Mouse (Mus musculus) megakaryocyte-erythroid progenitor cell, adult 5 weeks (primary cell): Measurements from ENCODE around the gene Slc6a20a. TPM values are rescaled to one million over a fixed set of nuclear protein-coding genes. Genes with fewer than 3 reads are reported as not detected.

Experiments used
- polyA plus RNA-seq: library from polyadenylated mRNA; stranded (reverse); fragments of >175 nt; gene quantifications from 2 replicates; pipeline ENCODE4 v1.2.3, GENCODE M21; 2012

Gene Slc6a20a
- 0.30 and 0.37 TPM in 2 replicates for polyA plus RNA-seq

DNA sequence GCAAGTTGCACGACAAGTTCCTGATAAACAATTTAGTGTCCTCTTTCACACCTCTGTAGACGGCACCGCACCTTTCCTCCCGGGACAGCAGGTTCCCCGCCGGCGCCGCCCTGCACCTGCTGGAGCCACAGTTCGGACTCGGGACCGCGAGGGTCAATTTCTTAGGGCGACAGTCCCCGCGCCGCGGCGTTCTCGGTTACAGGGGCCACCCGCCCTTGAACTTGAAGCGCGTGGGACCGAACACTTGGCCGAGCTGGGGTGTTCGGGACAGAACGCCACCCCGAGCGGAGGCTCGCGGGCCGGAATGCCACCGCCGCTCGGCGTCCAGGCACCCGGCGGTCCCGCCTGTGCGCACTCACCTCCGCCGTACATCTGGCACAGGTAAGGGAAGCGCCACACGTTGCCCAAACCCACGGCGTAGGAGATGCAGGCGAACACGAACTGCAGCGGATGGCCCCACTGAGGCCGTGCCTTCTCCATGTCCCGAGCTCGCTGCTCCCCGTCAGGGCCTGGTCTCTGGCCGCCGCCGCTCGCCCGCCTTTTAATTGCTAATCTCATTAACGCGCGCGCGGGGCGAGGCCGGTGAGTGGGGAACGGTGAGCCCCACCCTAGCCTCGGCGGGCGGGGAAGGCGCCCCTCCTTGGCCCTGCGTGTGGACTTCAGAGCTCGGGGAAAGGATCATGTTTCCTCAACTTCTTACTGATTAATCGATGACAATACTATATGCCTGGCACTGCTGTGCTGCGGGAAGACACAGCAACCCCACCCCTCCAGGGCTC is at the start of gene Slc6a20a, which contains the start of gene Ccr9:
Gene Slc6a20a, minus strand, starts transcription at position 559 of the 779 bp plus-strand sequence.
Gene Ccr9, plus strand, starts transcription at position 113 of the 779 bp plus-strand sequence.

GRCm38 (mm10) chr9:123717186-123718008 is 38.7 kb upstream of the Slc6a20a start, which contains the start of gene Lztfl1:
Lztfl1 (minus strand) TSS chr9:123717697.

DNA sequence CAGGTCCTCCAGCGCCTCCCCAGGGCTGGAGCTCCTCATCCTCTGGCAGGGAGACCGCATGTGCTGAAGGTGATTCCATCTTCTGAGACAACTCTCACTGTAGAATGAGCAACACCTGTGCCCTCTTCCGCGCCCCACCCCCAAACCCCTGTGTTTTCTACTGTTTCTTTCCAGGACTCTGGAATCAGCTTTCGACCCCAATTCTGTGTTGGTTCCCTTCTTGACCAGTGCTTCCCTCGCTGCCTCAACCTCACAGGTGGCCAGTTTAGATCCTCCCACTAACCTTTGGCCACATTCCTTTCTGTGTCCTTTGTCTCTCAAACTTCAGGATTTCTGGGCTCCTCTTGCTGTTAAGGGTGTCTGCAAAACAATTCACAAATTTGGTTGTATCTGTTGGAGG is 46.4 kb downstream of the Slc6a20a start, which contains the start of gene Slc6a20b:
Gene Slc6a20b, minus strand, starts transcription at position 285 of the 400 bp plus-strand sequence.

Other genes with a start within 250 kb of the Slc6a20a start
- 11.9 and 12.8 TPM in 2 replicates for gene Limd1, start 200.2 kb downstream of the Slc6a20a start, polyA plus RNA-seq
- gene Sacm1l, start 149.1 kb downstream of the Slc6a20a start, polyA plus RNA-seq: 2.6 and 3.2 TPM in 2 replicates
- gene Slc6a20b, start 46.3 kb downstream of the Slc6a20a start, polyA plus RNA-seq: 0.01 TPM in 1 of 2 replicates, not detected in the other
- 0.08 and 0.15 TPM in 2 replicates for gene Ccr9, start 446 bp downstream of the Slc6a20a start, polyA plus RNA-seq
- gene Lztfl1, start 38.8 kb upstream of the Slc6a20a start, polyA plus RNA-seq: 1.2 and 1.7 TPM in 2 replicates
- gene Cxcr6, start 127.6 kb upstream of the Slc6a20a start, polyA plus RNA-seq: not detected in 2 replicates
- gene Fyco1, start 173.0 kb upstream of the Slc6a20a start, polyA plus RNA-seq: 2.4 and 3.2 TPM in 2 replicates
- gene Xcr1, start 183.1 kb upstream of the Slc6a20a start, polyA plus RNA-seq: not detected in 2 replicates